Mouse (Mus musculus) midbrain, postnatal 0 days (tissue): ENCODE data around the gene Smpdl3a. TPM values are rescaled to one million over a fixed set of nuclear protein-coding genes. Genes with fewer than 3 reads are reported as not detected.
A peak's percentile ranks its signal among the peaks of the same experiment; 100 is the strongest.

Source experiments
- ATAC-seq: fragments of 200-750 bp; cut with Nextera tagmentation; 2 replicates; pipeline ENCODE4 v1.8.0; 2017; ENCODE audit warnings: moderate number of reproducible peaks, mild to moderate bottlenecking, moderate TSS enrichment, moderate library complexity; ENCODE audit not compliant: low FRiP score
- DNase-seq: peaks from one replicate; pipeline ENCODE4 v3.0.0-alpha.2; 2015; ENCODE audit warnings: low spot score
- H3K27ac ChIP-seq: fragments of 300-500 bp; sonication (generic); 2 replicates; pipeline ENCODE4 v1.5.1; 2014; ENCODE audit warnings: low read depth, mild to moderate bottlenecking, low read length, mixed read lengths
- H3K27me3 ChIP-seq: fragments of 300-500 bp; sonication (generic); 2 replicates; pipeline ENCODE4 v1.6.1; 2014; ENCODE audit warnings: low read length, control low read depth, mixed read lengths; ENCODE audit not compliant: insufficient read depth
- H3K36me3 ChIP-seq: fragments of 300-500 bp; sonication (generic); 2 replicates; pipeline ENCODE4 v1.6.1; 2014; ENCODE audit warnings: low read length, control low read depth, mixed read lengths; ENCODE audit not compliant: insufficient read depth
- H3K4me1 ChIP-seq: fragments of 300-500 bp; sonication (generic); 2 replicates; pipeline ENCODE4 v1.6.1; 2014; ENCODE audit warnings: mild to moderate bottlenecking, control low read depth, antibody characterized with exemption, low read length, mixed read lengths; ENCODE audit not compliant: insufficient read depth
- H3K4me2 ChIP-seq: fragments of 300-500 bp; sonication (generic); 2 replicates; pipeline ENCODE4 v1.6.1; 2014; ENCODE audit warnings: low read depth, mild to moderate bottlenecking, low read length, mixed read lengths; ENCODE audit not compliant: poor library complexity, severe bottlenecking
- H3K4me3 ChIP-seq: fragments of 300-500 bp; sonication (generic); 2 replicates; pipeline ENCODE4 v1.5.1; 2014; ENCODE audit warnings: low read depth, mild to moderate bottlenecking, low read length, moderate library complexity
- H3K9ac ChIP-seq: fragments of 300-500 bp; sonication (generic); replicated peaks from 2 replicates; pipeline ENCODE4 v1.6.1; 2014; ENCODE audit warnings: mild to moderate bottlenecking, low read length, moderate library complexity, mixed read lengths; ENCODE audit not compliant: poor library complexity, severe bottlenecking
- H3K9me3 ChIP-seq: fragments of 300-500 bp; sonication (generic); 2 replicates; pipeline ENCODE4 v1.6.1; 2016; ENCODE audit warnings: low read length, control low read depth
- CTCF ChIP-seq: IDR thresholded peaks from 2 replicates; pipeline ENCODE4 v1.5.1; 2016; ENCODE audit warnings: antibody characterized with exemption, mild to moderate bottlenecking
- WGBS: fragments of 180-500 bp; shearing (Covaris S2); extraction: QIAGEN DNeasy Blood & Tissue Kit; methylation state at CpG from one replicate; pipeline ENCODE4 v1.1.7; 2014; 5-methylcytosine and 5-hydroxymethylcytosine counted together
- polyA plus RNA-seq: library from polyadenylated mRNA; unstranded; fragments of >200 nt; fragmentation: Nextera tagmentation; extraction: Ambion mirVana; gene quantifications from 2 replicates; pipeline ENCODE4 v1.2.1, GENCODE M21; 2015
- total RNA-seq: library from RNA; depleted of rRNA; stranded (reverse); fragments of >200 nt; gene quantifications from 2 replicates; pipeline ENCODE4 v1.2.3, GENCODE M21; 2014

Smpdl3a gene
- total and polyA plus RNA-seq, 2 experiments from 2014 or later = 28.9 to 31.0 TPM

GRCm38 (mm10) chr10:57792957-57793356, 1.2 kb upstream of the Smpdl3a start:
- WGBS = 100% methylated on average over 1 of the region's 1 CpGs

DNA sequence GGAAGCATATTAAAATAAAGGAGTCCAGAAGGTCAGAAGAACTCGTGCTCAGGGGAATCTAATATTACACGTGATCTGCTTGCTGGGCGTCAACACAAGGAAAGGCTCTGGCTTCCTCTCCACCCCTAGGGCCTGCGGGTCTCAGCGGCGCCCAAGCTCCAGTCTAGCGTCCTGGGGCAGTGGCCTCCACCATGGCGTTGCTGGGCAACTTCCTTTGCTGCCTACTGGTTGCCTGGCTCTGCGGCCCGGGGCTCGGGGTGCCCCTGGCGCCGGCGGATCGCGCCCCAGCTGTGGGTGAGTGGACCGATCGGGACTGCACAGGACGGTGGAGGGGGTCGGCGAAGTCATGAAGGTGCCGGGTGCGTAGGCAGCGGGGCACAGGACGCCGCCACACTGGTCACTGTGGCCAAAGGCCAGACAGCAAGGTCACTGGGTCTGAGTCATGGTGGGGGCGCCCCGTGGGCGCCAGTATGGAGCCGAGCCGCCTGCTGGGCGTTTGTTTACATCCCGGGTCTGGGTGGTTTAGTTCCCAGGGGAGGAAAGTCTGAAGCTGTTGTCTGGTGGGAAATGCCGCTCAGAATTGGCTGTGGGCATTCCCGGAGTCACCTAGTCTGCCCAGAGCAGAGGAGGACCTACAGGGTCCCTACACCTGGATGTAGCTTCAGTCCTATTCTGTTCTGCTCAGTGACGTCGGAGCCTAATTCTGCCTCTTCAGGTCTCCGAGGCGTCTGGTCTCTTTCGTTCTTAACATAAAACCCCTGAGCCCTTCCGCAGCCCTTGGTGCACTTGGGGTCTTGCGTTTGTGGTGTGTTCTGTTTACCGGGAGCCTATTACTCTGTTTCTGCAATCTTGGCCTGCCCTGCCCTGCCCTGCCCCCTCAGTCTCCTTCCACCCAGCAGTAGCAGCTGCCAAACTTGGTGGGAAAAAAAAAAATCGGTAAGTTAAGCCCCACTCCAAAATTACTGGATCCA, 641 bp downstream of the Smpdl3a start:
- DNase-seq (peak; percentile 41), ATAC-seq (peak; percentile 79)
- 0 out of 2 replicates have a peak, but pooled peaks have one; percentile 6 for TF ChIP-seq CTCF
- Histone ChIP-seq H3K9ac (peak overlapping the region; percentile 80), H3K36me3 (no peaks in the 10 kb centered on the region), H3K4me3 (peak overlapping the region; percentile 60), H3K27ac (peak overlapping the region; percentile 73), H3K27me3 (no peaks in the 10 kb centered on the region), H3K4me1 (no peaks in the 10 kb centered on the region), H3K9me3 (no peaks in the 10 kb centered on the region), H3K4me2 (peak overlapping the region; percentile 93)
- under 1% methylated on average over 44 of the region's 44 CpGs for WGBS

More at GRCm38 (mm10) chr10:57792957-57793356, 1.2 kb upstream of the Smpdl3a start:
- Histone ChIP-seq H3K9ac (no peak overlapping the region), H3K9me3 (no peaks in the 10 kb centered on the region), H3K36me3 (no peaks in the 10 kb centered on the region), H3K27me3 (no peaks in the 10 kb centered on the region), H3K27ac (no peak overlapping the region), H3K4me3 (no peak overlapping the region), H3K4me2 (no peak overlapping the region), H3K4me1 (no peaks in the 10 kb centered on the region)
- no peak for TF ChIP-seq CTCF
- ATAC-seq (no peak), DNase-seq (no peak)

GRCm38 (mm10) chr10:57795542-57795941, 1.4 kb downstream of the Smpdl3a start:
- Histone ChIP-seq H3K36me3 (no peaks in the 10 kb centered on the region), H3K27ac (no peak overlapping the region), H3K4me3 (peak overlapping the region; percentile 60), H3K4me1 (no peaks in the 10 kb centered on the region), H3K9me3 (no peaks in the 10 kb centered on the region), H3K27me3 (no peaks in the 10 kb centered on the region), H3K9ac (no peak overlapping the region), H3K4me2 (peak overlapping the region; percentile 93)
- TF ChIP-seq CTCF = no peak
- no peak for ATAC-seq
- WGBS = 44% methylated on average over 4 of the region's 4 CpGs
- no peak for DNase-seq

DNA sequence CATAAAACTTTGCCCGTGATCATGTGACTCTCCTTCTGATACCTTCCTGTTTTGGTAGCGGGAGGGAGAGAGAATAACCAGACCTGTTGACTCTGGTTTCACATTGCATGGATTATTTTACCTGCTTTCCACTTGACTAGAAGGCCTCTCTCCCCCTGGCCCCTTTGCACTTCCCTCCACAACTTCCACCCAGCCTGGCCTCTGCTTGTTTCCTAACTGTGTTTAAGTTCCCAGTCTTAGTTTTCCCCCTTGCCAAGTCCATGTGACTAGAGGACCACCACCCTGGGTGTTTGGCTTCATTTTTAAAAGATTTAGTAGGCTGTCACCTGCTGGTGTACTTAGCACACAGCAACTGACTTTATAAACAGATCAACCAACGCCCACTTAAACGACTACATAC, 1.9 kb downstream of the Smpdl3a start:
- Histone ChIP-seq H3K27me3 (no peaks in the 10 kb centered on the region), H3K9me3 (no peaks in the 10 kb centered on the region), H3K9ac (no peak overlapping the region), H3K27ac (no peak overlapping the region), H3K4me2 (no peak overlapping the region), H3K4me3 (no peak overlapping the region), H3K36me3 (no peaks in the 10 kb centered on the region), H3K4me1 (no peaks in the 10 kb centered on the region)
- 0 out of 2 replicates have a peak, but pooled peaks have one; percentile 24 for ATAC-seq
- WGBS = 43% methylated on average over 4 of the region's 4 CpGs
- peak; percentile 69 for TF ChIP-seq CTCF
- DNase-seq = peak; percentile 73

DNA sequence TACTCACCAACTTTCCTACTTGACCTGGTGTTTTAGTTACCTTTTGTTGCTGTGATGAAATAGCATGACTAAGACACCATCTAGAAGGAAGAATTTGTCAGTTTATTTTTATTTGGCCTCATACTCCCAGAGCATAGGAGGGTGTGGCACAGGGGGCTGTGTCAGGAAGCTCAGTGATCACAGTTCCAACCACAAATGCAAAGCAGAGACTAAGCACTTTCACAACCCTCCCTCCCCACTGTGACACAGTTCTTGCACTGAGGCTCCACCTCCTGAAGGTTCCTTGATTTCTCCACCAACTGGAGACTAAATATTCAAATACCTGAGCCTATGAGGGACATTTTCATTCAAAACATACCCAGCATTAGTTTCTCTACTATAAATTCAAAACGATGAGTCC, 5.4 kb downstream of the Smpdl3a start:
- WGBS = 93% methylated on average over 1 of the region's 1 CpGs
- DNase-seq = no peak
- no peaks in the 10 kb centered on the region for H3K9me3 ChIP-seq
- no peak for TF ChIP-seq CTCF
- no peak overlapping the region for H3K9ac ChIP-seq
- H3K36me3 ChIP-seq = no peaks in the 10 kb centered on the region
- H3K27ac ChIP-seq = no peak overlapping the region
- H3K27me3 ChIP-seq = no peaks in the 10 kb centered on the region
- ATAC-seq = no peak
- H3K4me1 ChIP-seq = no peaks in the 10 kb centered on the region
- no peak overlapping the region for H3K4me3 ChIP-seq
- no peak overlapping the region for H3K4me2 ChIP-seq

DNA sequence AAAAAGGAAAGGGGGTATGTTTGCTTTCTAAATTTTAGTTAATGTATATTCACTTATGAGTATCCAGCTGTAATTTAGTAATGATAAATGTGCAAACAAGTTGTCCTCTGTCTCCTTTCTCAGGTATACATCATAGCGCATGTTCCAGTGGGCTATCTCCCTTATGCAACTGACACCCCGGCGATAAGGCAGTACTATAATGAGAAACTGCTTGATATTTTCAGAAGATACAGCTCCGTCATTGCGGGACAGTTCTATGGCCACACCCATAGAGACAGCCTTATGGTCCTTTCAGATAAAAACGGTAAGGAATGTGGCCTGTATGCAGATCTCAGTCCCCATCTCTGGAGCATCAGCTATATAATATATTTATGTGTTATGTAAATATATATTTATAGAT, 13.6 kb downstream of the Smpdl3a start:
- 97% methylated on average over 6 of the region's 6 CpGs for WGBS
- TF ChIP-seq CTCF = no peak

More for the DNA sequence above, 13.6 kb downstream of the Smpdl3a start:
- H3K27ac ChIP-seq = no peak overlapping the region
- no peaks in the 10 kb centered on the region for H3K27me3 ChIP-seq
- no peak overlapping the region for H3K9ac ChIP-seq
- H3K4me1 ChIP-seq = no peaks in the 10 kb centered on the region
- H3K36me3 ChIP-seq = no peaks in the 10 kb centered on the region; the same call in 1 of the 2 replicates
- ATAC-seq (no peak), DNase-seq (no peak)
- no peaks in the 10 kb centered on the region for H3K9me3 ChIP-seq
- H3K4me2 ChIP-seq = no peak overlapping the region
- no peak overlapping the region for H3K4me3 ChIP-seq
